ENCODE assay signal across 27 mouse cellular contexts in the genomic region with DNA sequence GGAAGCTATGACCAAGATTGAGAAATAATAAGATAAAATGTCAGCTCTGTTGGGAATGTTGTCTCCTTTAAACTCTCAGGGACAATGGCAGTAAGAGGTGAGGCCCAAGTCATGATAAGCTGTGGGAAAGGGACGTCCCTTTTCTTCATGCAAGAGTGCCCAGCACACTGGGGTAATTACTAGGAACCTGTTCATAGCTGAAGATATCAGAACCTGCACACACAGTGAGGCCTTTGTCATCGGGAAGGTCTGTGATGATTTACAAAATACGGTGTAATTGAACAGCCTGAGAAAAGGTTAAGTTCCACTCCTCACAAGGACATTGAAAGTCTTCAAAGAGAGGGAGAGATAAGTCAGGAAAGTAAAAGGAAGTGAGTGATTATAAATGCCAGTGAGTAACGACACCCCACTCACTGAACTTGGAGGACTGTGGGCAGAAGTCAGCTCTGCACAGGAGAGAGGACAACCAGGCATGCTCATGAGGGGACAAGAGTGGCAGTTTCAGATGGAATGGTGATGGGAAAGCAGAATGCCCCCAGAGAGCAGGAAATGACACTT. TPM values are rescaled to one million over a fixed set of nuclear protein-coding genes. Genes with fewer than 3 reads are reported as not detected.
DNase-seq lines count a peak whose midpoint lies in the region; ATAC-seq and TF ChIP-seq lines count a peak whose summit lies in the region.
"Had no signal": no experiment of that assay in that cellular context is flagged by ENCODE, and none has a peak within 500 bp of the region (broad histone marks: within the 10 kb centered on the region; RNA-seq: fewer than 3 reads in every experiment).

No protein-coding gene starts in this region.

- no peaks in the 10 kb centered on the region for H3K4me1 ChIP-seq in intestine, postnatal 0 days (replicated peaks; ENCODE audit: control insufficient read depth, insufficient read depth, low read length)
- peaks cover 11% of the 10 kb centered on the region for H3K4me1 ChIP-seq in stomach, embryonic 16.5 days (ENCODE audit: control insufficient read depth, insufficient read depth, low read length)
- peaks cover 7% of the 10 kb centered on the region; the same call in 1 of the 2 replicates for H3K4me1 ChIP-seq in neural tube, embryonic 15.5 days
- H3K4me1 ChIP-seq: embryonic facial prominence, embryonic 12.5 days; embryonic facial prominence, embryonic 15.5 days; hindbrain, embryonic 12.5 days had no signal

- H3K27ac ChIP-seq in intestine, postnatal 0 days (ENCODE audit: low read depth, low read length): no peak overlapping the region
- H3K27ac ChIP-seq in stomach, embryonic 16.5 days (ENCODE audit: low read length): peak overlapping the region; percentile 75
- no peak overlapping the region for H3K27ac ChIP-seq in neural tube, embryonic 15.5 days (replicated peaks)
- H3K27ac ChIP-seq: embryonic facial prominence, embryonic 12.5 days; embryonic facial prominence, embryonic 15.5 days; gastrocnemius, adult 2 months; heart, embryonic 10.5 days; heart, embryonic 13.5 days; hindbrain, embryonic 12.5 days; hindbrain, embryonic 15.5 days had no signal

- peak; percentile 36 for DNase-seq in heart, adult 11 months
- DNase-seq in heart, adult 9 months (ENCODE audit: low spot score in 2 of 2): no peak
- no peak for DNase-seq in adrenal gland, postnatal 10 days
- DNase-seq in c-Kit-positive CD71-positive TER-119-positive erythroid progenitor cells, embryonic 14.5 days (ENCODE audit: low spot score): no peak
- DNase-seq: adrenal gland, postnatal 14 days; cerebellum, adult 11-12 months; cerebellum, adult 8-10 months; cerebellum, postnatal 14 days; forebrain, postnatal 0 days; gastrocnemius, adult 2 months; gastrocnemius, postnatal 14 days; heart, adult 18-20 months; heart, postnatal 14 days; heart, postnatal 4 days had no signal

- no peak overlapping the region for H3K4me3 ChIP-seq in intestine, postnatal 0 days (ENCODE audit: low read depth, low read length)
- H3K4me3 ChIP-seq in stomach, embryonic 16.5 days (replicated peaks; ENCODE audit: low read length): no peak overlapping the region
- H3K4me3 ChIP-seq in neural tube, embryonic 15.5 days (replicated peaks): no peak overlapping the region
- H3K4me3 ChIP-seq: embryonic facial prominence, embryonic 12.5 days; embryonic facial prominence, embryonic 15.5 days; gastrocnemius, adult 2 months; heart, embryonic 10.5 days; heart, embryonic 13.5 days; hindbrain, embryonic 12.5 days; hindbrain, embryonic 15.5 days had no signal

- H3K9ac ChIP-seq in intestine, postnatal 0 days (ENCODE audit: low read depth, low read length): no peak overlapping the region
- no peak overlapping the region for H3K9ac ChIP-seq in stomach, embryonic 16.5 days (ENCODE audit: low read length)
- H3K9ac ChIP-seq in neural tube, embryonic 15.5 days (replicated peaks): no peak overlapping the region
- H3K9ac ChIP-seq: embryonic facial prominence, embryonic 12.5 days; embryonic facial prominence, embryonic 15.5 days; forebrain, postnatal 0 days; heart, embryonic 13.5 days; hindbrain, embryonic 12.5 days; hindbrain, embryonic 15.5 days had no signal

- H3K27me3 ChIP-seq in intestine, postnatal 0 days (replicated peaks; ENCODE audit: control insufficient read depth, insufficient read depth, low read length): no peaks in the 10 kb centered on the region
- H3K27me3 ChIP-seq in stomach, embryonic 16.5 days (ENCODE audit: control insufficient read depth, insufficient read depth, low read length): no peaks in the 10 kb centered on the region
- no peaks in the 10 kb centered on the region for H3K27me3 ChIP-seq in neural tube, embryonic 15.5 days (replicated peaks)
- H3K27me3 ChIP-seq: embryonic facial prominence, embryonic 12.5 days; embryonic facial prominence, embryonic 15.5 days; heart, embryonic 13.5 days; hindbrain, embryonic 12.5 days; hindbrain, embryonic 15.5 days; Patski had no signal

- TF ChIP-seq CTCF in intestine, postnatal 0 days (IDR thresholded peaks at IDR 0.05; ENCODE audit: low read depth): no peak

- H3K4me2 ChIP-seq in intestine, postnatal 0 days (replicated peaks; ENCODE audit: low read depth): no peak overlapping the region
- no peak overlapping the region for H3K4me2 ChIP-seq in stomach, embryonic 16.5 days (ENCODE audit: low read depth, low read length)
- H3K4me2 ChIP-seq in neural tube, embryonic 15.5 days: no peak overlapping the region
- H3K4me2 ChIP-seq: embryonic facial prominence, embryonic 12.5 days; embryonic facial prominence, embryonic 15.5 days; heart, embryonic 13.5 days; hindbrain, embryonic 12.5 days; hindbrain, embryonic 15.5 days had no signal

- 37% methylated on average over 4 of the region's 4 CpGs for WGBS in intestine, postnatal 0 days
- WGBS in stomach, embryonic 16.5 days: 48% methylated on average over 4 of the region's 4 CpGs
- 82% methylated on average over 4 of the region's 4 CpGs for WGBS in neural tube, embryonic 15.5 days

- H3K36me3 ChIP-seq in intestine, postnatal 0 days (ENCODE audit: control insufficient read depth, insufficient read depth): no peaks in the 10 kb centered on the region
- H3K36me3 ChIP-seq in stomach, embryonic 16.5 days (ENCODE audit: control insufficient read depth, insufficient read depth, low read length): no peaks in the 10 kb centered on the region
- H3K36me3 ChIP-seq in neural tube, embryonic 15.5 days: no peaks in the 10 kb centered on the region
- H3K36me3 ChIP-seq: embryonic facial prominence, embryonic 12.5 days; embryonic facial prominence, embryonic 15.5 days; G1E; heart, embryonic 10.5 days; heart, embryonic 13.5 days; hindbrain, embryonic 12.5 days; hindbrain, embryonic 15.5 days had no signal

- no peaks in the 10 kb centered on the region for H3K9me3 ChIP-seq in intestine, postnatal 0 days (ENCODE audit: control insufficient read depth)
- no peaks in the 10 kb centered on the region for H3K9me3 ChIP-seq in stomach, embryonic 16.5 days (replicated peaks; ENCODE audit: control insufficient read depth, low read length)
- no peaks in the 10 kb centered on the region for H3K9me3 ChIP-seq in neural tube, embryonic 15.5 days (replicated peaks)
- H3K9me3 ChIP-seq: embryonic facial prominence, embryonic 12.5 days; embryonic facial prominence, embryonic 15.5 days; G1E; heart, embryonic 10.5 days; heart, embryonic 13.5 days; hindbrain, embryonic 12.5 days; hindbrain, embryonic 15.5 days had no signal

- ATAC-seq in intestine, postnatal 0 days: peak; percentile 86
- ATAC-seq in stomach, embryonic 16.5 days (ENCODE audit: insufficient read depth, low FRiP score): no peak
- no peak for ATAC-seq in neural tube, embryonic 15.5 days (ENCODE audit: low FRiP score)
- ATAC-seq: forebrain, embryonic 14.5 days; forebrain, postnatal 0 days; Patski had no signal

RNA-seq across cellular contexts. Expression of a gene that starts 23.6 kb away (rescaled TPM):
- polyA plus RNA-seq in intestine, postnatal 0 days (2015; fragmentation: Nextera tagmentation; extraction: Ambion mirVana): 0.77 and 1.5 TPM in 2 replicates
- polyA plus RNA-seq in stomach, embryonic 16.5 days (2015; fragmentation: Nextera tagmentation; extraction: Ambion mirVana): 1.5 and 2.2 TPM in 2 replicates
- polyA plus RNA-seq in neural tube, embryonic 15.5 days (2015; fragmentation: Nextera tagmentation; extraction: Ambion mirVana): 5.5 and 6.2 TPM in 2 replicates
- under 1 TPM; 0.45 to 0.57 TPM for total RNA-seq in adrenal gland, postnatal 10 days (2021)
- total RNA-seq: adrenal gland, postnatal 14 days; G1E; gastrocnemius, adult 2 months; gastrocnemius, postnatal 14 days; gastrocnemius, postnatal 4 days; heart, adult 18-20 months; heart, postnatal 14 days had no signal
- polyA plus RNA-seq: G1E had no signal

RNA-seq across cellular contexts. Expression of a gene that starts 24.5 kb away (rescaled TPM):
- 1.7 TPM in 2 replicates for polyA plus RNA-seq in intestine, postnatal 0 days (2015; fragmentation: Nextera tagmentation; extraction: Ambion mirVana)
- polyA plus RNA-seq in stomach, embryonic 16.5 days (2015; fragmentation: Nextera tagmentation; extraction: Ambion mirVana): 3.2 and 3.6 TPM in 2 replicates
- 12.4 and 14.4 TPM in 2 replicates for polyA plus RNA-seq in neural tube, embryonic 15.5 days (2015; fragmentation: Nextera tagmentation; extraction: Ambion mirVana)
- total RNA-seq in adrenal gland, postnatal 10 days (2021): 1 to 10 TPM; 7.0 to 8.4 TPM
- polyA plus RNA-seq: G1E had no signal
